Mouse (Mus musculus) retina, postnatal 7 days (tissue): ENCODE data around the gene Glg1.
"Not testable (repeated sequence)": the region's sequence is repeated elsewhere in the genome, so short reads cannot be mapped to it uniquely, and the experiment has no call there.

ENCODE experiments used
- DNase-seq: peaks from one replicate; pipeline ENCODE4 v3.0.0-alpha.2; 2012; ENCODE audit warnings: low read depth, low spot score

Gene Glg1

DNA sequence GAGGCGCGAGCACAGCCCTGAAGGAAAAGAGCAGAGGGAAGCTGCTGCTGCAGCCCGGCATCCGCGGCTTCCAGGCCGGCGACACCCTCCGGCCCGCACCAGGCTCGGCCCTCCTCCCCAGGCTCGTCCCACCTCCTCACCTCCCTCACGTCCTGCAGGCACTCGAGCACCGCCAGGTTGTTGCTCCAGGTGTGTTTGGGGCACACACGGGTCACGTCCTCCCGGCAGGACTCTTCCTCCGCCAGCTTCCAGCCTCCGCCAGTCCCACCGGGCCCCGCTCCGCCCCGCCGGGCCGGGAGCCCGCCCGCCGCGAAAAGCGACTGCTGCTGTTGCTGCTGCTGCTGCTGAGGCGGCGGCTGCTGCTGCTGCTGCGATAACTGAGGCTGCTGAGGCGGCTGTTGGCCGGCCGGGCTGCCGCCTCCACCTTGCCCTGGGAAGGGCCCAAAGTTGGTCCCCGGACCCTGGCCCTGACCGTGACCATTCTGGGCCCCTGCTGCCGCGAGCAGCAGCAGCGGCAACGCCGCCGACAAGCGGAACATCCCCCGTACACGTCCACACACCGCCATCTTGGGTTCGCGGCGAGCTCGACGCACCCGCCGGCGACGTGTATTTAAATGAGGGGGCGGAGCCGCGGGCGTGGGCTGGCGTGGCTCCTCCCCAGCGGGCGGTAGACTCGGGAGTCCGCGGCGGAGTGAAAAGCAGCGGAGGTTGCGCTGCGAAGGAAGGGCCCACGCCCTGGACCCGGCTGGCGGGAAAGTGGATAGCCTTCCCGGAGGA is at the start of gene Glg1:
Gene Glg1, minus strand, starts transcription at position 586 of the 777 bp plus-strand sequence.
- DNase-seq: peak; percentile 87

DNA sequence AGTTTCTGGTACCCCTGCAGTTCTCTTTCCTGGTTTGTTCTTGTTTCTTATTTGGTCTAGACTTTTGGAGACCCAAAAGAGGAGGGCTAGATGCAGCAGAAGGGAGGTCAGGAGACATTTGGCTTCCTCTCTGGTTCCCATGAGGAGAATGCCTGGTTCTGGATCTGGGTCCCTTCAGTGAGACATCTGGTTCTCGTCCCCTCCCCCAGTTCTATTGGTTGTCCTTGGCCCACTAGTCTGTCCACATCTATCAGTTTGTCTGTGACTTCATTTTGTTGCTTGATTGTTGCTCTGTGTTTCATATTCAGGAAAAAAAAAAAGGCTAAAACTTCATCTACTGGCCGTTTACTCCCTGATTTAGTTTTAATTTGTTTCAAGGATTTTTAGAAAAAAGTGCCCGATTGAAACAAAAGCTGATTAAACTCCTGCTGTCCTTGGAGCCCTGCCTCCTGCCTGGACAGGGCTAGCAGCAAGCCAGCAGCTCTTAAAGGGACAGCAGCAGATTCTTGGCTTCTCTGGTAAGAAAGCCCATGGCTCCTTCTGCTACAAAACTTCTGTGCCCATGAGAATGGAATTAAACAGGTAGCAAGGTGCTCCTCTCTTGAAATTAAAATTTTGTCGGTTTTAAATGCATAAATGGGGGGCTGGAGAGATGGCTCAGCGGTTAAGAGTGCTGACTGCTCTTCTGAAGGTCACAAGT is 46.2 kb upstream of the Glg1 start:
- no peak for DNase-seq

DNA sequence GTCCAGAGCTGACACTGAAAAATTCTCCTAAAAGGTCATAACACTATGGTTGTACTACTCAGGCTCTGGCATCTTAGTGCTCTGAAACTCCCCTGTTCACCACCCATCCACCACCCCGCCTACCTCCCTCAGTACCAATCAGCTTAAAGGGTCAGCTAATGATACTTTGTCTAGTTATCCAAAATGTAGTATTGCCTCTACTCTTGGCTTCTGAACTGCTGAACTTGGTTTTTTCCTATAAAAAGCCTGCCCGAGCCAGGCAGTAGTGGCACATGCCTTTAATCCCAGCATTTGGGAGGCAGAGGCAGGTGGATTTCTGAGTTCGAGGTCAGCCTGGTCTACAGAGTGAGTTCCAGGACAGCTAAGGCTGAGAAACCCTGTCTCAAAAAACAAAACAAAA is 45.3 kb upstream of the Glg1 start:
- no peak for DNase-seq

DNA sequence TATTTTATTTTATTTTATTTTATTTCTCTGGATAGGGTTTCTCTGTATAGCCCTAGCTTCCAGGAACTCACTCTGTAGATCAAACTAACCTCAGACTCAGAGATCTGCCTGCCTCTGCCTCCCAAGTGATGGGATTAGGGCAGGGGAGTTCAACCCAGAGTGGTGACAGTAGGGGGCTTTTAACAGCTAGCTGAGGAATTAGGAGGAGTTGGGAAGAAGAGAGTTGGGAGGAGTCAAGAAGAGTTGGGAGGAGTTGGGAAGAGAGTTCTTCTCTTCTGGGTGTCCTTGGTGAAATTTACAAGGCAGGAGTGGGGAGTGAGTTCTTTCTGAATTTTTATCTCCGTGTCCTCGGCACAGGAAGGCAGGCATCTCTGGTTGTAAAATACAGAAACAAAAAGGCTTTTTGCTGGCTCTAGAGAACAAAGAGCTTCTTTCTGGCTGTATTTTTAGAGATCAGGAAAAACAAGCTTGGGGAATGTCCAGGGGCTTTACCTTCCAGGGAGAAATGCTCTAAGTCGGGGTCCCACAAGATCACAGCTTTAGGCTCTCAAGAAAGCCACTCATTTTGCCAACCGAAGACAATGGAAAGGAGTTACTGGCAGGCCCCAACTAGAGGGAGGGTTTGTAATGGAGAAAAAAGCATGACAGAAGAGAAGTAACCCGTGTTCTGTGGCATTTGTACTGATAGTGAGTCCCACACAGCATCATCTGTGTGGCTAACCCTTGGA is 44.2 kb upstream of the Glg1 start:
- DNase-seq: not testable (repeated sequence)

DNA sequence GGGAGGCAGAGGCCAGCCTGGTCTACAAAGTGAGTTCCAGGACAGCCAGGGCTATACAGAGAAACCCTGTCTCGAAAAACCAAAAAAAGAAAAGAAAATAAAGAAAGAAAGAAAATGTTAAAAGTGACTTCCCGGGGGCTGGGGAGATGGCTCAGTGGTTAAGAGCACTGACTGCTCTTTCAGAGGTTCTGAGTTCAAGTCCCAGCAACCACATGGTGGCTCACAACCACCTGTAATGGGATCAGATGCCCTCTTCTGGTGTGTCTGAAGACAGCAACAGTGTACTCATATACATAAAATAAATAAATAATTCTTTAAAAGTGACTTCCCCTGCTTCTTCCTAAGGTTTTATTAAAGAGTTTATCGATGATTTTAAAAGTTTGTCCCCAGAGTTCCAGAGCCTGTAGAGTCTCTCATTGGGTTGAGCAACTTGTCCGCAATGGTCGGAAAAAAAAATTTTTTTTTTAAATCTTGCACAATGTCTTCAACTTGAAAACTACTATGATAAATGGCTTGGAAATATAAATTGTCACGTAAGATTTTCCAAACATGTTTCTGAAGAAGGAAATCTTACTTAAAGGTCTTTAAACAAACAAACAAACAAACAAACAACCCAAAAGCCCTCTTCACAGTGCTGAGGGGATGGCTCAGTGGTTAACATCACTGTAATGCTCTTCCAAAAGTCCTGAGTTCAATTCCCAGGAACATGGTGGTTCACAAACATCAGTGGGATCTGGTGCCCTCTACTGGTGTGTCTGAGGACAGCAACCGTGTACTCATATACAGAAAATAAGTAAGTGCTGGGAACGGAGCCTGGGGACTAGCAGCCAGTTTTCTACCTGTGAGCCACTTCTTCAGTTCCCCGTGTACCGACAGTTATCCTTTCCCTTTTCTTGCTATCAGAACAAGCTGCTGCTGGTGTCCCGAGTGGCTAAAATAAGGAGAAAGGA is 41.9 kb upstream of the Glg1 start:
- no peak for DNase-seq

DNA sequence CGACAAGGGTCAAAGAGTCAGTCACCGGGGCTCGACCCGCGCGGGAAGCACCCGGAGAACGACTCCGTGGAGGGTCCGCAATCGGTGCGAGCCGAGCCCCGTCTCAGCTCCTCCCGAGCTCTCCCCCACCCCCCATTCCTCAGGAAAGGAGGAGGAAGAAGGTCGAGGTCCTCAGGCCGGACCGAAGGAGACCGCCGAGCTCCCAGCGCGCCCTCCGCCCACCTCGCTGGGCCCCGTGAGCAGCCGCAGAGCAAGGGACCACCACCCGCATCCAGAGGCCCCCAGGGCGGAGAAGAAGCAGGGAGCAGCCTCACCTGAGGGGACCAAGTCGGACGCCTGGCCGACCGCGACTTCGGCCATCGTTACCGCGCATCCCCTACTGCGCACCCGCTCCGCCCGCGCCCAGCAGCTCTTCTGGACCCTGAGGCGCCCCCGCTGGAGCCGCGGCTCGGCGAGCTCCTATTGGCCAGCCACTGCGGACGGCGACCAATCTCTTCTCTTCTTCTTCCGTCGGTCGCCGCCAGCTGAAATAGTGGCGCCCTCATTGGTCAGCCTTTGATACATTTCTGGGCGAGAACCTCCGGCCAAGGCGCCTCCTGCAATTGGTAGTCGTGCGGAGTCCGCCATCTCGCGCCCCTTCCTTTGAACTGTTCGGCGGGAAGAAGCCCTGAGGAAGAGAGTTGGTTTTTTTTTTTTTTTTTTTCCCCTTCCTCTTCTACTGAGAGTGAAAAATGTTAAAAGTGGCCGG is 41.0 kb upstream of the Glg1 start, which contains the start of gene Rfwd3:
Gene Rfwd3, minus strand, starts transcription at position 402 of the 748 bp plus-strand sequence.
- DNase-seq: peak; percentile 89

DNA sequence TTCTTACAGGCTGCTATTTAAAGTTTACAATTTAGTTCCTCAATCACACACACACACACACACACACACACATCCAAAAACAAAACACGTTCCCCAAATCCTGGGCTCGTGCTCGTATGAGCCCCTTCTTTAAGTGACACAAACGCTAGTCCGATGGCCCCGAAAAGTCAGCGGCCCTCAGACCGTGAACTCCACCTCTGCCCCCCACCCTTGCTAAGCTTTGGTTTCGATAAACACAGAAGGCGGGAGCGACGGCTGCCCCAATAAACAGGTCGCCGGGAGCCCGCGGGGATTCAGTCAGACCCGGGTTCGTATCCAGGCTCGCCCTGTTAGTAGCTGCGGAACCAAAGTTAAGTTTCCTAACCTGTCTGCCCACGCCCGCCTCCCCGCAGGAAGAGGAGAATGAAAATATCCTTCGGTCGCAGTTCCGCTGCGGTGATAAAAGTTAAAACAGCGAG is 40.4 kb upstream of the Glg1 start:
- DNase-seq: peak; percentile 16

DNA sequence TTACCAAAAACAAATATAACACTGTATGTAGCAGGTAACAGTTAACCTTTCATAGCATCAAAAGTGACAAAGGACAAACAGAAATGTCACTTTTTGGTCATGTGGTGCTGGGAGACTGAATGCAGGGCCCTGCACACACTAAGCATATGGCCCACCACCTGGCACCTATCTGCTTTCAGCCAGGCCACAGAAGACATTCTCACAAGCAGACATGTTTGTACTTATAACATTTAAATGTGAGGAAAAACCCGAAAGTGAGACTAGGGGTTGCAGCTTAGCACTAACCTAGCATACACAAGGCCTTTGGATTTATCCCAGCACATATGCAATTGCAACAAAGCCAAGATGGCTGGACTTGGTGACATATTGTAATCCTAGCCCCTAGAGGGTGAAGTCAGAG is 39.0 kb upstream of the Glg1 start:
- DNase-seq: no peak

DNA sequence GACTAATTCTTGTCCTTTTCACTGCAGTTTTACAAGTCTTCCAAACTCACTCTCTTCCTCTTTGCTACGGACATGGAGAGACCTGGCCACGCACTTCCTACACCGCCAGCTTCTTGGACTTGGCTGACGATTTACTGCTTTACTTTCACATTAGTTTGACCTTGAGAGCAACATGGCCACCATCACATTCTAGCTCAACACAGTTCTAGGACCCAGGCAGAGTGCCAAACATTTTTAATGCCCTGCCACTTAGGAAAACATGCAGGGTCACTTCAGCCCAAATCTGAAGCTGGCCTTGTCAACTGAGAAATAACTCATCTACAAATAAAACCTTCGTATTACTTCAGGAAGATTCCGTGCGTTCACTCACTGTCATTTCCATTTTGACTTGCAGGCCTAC is 32.7 kb upstream of the Glg1 start:
- DNase-seq: no peak

DNA sequence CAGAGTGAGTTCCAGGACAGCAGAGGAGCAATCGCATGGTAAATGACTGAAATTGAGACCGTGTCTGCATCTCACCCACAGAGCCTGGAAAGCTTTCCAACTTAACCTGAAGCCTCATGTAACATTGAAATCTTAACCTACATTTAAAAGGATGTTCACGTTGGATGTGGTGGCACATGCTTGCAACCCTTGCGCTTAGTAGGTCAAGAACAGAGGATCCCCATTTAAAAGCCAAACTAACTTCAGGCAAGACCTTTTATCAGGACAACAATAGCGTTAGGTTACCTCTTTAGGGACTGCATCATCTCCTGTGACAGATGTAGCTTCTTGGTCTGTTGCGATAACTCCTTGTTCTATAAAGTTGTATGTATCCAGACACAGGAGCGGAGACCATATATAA is 31.6 kb upstream of the Glg1 start:
- no peak for DNase-seq

DNA sequence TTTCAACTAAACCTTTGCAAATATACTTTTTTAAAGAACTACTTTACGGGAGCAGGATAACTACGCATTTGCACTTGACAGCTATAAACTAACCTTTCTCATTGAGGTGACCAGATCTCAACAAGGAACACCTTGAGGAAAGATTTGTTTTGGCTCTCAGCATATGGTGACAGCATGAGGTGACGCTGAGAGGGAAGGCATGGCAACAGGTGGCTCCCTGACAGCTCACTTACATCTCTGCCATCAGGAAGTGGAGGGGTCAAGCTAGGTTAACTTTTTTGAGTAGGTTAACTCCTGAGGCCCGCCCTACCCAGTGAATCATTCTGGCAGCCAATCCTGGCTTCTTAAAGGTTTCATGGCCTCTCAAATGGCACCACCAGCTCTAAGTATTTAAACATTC is 26.6 kb upstream of the Glg1 start:
- DNase-seq: no peak

DNA sequence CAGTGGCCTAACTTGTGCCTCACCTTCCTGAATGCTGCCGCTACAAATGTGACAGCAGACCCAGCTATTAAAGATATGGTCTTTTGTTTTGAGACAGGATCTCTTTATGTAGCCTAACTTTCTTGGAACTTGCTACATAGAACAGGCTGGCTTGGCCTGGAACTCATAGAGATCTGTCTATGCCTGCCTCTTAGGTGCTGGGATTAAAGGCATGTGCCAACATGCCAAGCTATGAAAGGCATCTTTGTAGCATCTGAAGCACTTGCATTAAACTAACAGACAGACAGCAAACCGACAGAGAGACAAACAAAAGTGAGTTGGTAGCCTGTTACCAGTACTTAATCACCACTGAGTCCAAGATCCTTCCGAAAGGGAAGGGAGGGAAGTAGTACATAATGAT is 23.1 kb upstream of the Glg1 start:
- DNase-seq: no peak

DNA sequence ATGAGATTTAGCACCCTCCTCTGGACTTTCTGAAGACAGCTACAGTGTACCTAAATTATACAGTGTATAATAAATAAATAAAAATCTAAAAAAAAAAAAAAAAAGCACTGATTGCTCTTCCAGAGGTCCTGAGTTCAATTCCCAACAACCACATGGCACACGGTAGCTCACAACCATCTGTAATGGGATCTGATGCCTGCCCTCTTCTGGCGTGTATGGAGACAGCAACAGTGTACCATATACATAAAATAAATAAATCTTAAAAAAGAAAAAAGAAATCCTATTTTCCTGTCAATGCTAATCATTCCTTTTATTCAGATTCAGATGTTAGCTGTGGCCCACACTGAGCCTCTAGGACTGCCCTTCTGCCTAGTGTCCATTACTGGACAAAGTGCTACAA is 9.3 kb upstream of the Glg1 start:
- DNase-seq: no peak

DNA sequence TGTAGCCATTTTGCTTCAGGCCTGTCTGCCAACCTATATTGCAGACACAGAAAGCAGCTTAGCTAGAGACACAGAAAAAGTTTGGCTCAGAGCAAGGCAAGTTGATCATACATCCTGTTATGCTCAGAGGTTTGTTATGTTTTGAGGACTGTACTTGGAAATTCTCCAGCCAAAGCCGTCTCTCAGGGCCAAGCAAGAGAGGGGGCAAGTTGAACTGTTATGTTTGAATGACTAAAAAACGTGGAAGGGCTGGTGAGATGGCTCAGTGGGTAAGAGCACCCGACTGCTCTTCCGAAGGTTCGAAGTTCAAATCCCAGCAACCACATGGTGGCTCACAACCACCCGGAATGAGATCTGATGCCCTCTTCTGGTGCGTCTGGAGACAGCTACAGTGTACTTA is 7.1 kb upstream of the Glg1 start:
- not testable (repeated sequence) for DNase-seq

DNA sequence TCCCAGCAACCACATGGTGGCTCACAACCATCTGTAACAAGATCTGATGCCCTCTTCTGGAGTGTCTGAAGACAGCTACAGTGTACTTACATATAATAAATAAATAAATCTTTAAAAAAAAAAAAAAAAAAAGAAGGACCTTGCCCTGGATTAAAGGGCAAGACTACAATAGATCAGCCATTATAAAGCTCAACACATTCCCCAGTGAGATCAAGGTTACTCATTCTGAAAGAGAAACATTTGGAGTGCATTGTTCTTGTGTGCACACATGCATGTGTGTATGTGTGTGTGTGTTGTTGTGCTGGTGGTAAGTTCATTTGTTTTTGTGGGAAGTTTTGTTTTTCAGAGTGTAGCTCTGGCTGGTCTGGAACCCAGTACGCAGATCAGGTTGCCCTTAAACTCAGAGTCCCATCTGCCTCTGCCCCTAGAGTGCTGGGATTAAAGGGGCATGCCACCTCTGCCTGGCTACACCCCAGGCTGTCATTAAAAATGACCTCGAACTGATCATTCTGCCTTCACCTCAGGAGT is 5.7 kb upstream of the Glg1 start:
- no peak for DNase-seq

DNA sequence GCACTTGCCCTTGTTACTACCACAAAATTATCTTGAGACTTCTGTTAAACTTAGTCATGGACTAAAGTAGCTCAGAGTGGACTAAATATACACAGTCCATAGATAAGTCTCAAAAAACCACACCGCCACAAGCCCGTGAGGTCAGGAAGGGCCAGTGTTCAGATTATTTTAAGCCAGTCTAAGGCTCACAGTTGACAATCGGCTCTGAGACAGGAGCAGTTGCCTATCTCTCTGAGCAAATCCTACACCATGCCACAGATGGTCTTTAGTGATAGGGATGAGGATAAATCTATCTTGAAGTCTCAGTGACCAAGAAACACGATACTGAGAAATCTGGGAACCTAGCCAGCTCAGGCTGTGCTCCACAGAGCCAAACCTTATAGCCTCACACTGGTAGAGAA is 3.0 kb upstream of the Glg1 start:
- DNase-seq: no peak

DNA sequence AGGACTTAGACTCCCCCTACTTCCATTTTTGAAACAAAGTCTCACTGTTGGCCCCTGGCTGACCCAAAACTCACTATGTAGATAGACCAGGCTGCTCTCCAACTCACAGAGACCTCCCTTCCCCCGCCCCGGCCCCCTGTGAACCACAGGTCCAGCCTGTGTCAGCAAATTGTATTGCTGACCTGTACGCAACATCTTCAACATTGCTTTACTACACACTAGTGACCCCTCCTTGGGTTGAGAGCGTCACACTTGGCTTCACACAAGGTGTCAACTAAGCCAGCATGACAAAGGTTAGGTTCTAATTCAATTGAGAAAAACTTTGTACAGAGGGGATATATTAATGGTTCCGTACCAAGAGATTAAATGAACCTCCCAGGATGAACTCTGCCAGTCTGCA is 1.2 kb upstream of the Glg1 start:
- no peak for DNase-seq

DNA sequence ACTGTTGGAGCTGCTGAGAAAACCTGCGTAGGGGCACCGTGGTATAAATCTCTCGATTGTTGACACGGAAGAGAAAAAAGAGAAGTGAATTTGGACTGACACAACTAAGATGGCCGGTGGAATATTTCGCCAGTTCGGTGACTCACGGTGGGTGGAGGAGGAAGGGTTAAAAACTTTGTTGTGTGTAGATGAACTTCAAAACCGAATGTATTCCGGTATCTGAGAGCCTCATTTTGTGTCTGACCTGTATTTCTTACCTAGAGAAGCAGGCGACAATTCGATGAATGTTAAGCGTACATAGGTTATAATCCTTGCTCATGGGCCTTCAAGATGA is 359 bp upstream of the Glg1 start:
- no peak for DNase-seq

DNA sequence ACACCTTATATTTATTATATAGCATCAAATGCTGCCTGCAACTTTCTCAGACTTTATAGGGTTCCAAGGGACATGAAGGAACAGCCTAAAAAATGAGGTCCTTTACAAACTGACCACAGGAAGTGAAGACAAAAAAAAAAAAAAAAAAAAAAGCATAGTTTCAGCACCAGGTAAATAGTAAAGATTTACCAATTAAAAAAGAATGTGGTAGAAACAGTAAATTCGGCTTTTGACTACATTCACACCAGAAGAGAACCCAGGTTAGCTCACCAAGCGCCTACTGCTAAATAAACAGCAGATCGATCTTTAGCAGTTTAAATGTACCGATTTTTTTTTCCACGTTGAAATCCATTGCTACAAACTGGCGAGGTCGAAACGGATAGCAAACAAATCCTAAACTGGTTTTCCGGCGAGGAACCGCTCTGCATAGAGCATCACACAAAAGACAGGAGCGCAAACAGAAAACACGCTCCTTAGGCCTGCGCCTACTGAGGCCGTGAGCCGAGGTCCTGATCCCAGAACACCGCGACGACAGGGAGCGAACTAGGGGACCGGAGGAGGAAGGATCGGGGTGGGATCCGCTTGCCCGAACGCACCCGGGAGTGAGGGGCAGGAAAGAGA is 896 bp downstream of the Glg1 start:
- no peak for DNase-seq

DNA sequence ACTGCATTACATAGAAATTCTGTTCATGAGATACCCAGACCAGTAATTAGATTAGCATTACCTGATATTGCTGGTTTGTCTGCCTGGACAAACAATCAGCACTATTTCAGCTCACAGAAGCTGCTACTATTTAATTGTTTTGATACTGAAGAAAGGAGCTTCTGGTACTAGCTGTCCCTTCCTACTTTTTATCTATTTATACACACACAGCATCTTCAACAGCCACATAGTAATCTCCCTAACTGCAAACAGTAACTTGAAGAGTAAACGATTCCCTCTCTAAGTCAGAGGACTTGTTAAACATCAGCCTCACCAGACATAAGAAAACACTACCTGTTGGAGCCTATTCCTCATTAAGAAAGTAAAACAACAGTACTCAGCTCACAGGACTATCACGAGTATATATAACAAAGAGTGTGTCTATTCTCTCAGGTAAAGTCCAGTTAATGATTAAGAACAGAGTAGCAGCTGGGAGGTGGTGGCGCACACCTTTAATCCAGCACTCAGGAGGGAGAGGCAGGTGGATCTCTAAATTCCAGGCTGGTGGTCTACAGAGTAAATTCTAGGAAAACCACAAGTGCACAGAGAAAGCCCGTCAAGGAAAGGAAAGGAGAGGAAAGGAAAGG is 6.4 kb downstream of the Glg1 start:
- no peak for DNase-seq
